Mouse (Mus musculus) mouse trophoblast stem cell (cell line): ENCODE data around the gene Clec2d.
"Not testable (repeated sequence)": the region's sequence is repeated elsewhere in the genome, so short reads cannot be mapped to it uniquely, and the experiment has no call there.

Experiments used
- in situ Hi-C, 2 experiments: fragments of 300-500 bp; cut with MseI, MboI; formaldehyde crosslinking; loops; 2 replicates in 1 of 2; 3 replicates in 1 of 2; pipeline ENCODE4 v1.15.1; 2025

Gene Clec2d

DNA sequence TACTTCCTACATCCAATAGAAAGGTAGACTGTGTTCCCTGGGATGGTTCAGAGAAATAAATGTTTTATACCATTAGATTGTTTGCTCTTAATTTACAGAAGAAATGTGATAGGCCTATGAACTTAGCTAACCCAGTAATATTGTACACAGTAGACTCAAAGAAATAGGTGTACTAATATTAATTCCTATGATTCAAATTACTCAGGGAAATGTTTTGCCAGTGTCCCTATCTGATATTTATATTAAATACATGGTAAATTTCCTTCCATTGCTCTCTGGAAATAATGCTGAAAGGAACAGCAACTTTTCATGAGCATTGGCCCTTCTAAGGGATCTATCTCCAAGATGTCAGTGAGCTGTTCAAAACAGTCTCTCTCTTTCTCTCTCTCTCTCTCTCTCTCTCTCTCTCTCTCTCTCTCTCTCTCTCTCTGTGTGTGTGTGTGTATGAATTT, 6.8 kb downstream of the Clec2d start:
- in situ Hi-C loops: no loop called here

- in situ Hi-C loops: not testable (repeated sequence)
Measured at GRCm38 (mm10) chr6:129187816-129188215, 7.4 kb downstream of the Clec2d start.

GRCm38 (mm10) chr6:129193431-129193830, 13.0 kb downstream of the Clec2d start:
- in situ Hi-C loops: no loop called here

- in situ Hi-C loops: not testable (repeated sequence)
Measured at GRCm38 (mm10) chr6:129200066-129200465, 19.7 kb downstream of the Clec2d start.

DNA sequence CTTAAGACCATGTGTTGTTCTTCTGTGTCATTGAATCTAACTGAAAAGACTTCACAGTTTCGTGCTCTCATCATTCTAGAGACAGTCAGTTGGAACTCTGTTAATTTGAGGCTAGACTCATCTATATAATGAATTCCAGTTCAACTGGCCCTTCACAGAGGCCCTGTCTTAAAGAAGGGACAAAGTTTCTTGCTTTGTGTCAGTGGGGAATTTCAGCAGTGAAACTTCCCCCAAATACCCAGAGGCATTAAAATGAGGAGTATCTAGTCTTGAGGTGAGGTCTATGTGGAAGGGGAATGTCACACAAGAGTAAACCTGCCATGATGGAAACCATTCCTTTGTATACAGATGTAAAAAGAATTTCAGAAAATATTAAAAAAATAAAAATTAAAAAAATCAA, 21.9 kb downstream of the Clec2d start:
- in situ Hi-C loops: no loop called here

- in situ Hi-C loops: no loop called here
Measured at GRCm38 (mm10) chr6:129204342-129204741, 23.9 kb downstream of the Clec2d start.

DNA sequence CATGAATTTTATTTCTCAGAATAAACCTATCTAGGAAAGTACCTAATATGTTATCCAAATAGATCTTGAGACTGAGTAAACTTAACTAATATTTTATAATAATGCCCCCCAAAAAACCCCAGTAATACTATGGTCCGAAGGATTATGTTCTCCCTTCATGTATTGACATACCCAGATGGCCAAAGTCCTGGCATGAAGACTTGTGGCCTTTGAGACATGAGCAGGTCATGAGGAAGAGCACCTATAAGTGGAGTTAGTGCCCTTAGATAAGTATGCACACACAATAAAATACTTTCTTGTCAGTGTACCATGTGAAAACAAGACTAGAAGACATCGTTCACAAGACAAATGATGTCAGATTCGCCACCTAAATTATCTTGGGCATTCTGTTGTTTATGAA, 24.4 kb downstream of the Clec2d start:
- in situ Hi-C loops: no loop called here

GRCm38 (mm10) chr6:129208891-129209519, 28.6 kb downstream of the Clec2d start:
- in situ Hi-C loops: no loop called here

DNA sequence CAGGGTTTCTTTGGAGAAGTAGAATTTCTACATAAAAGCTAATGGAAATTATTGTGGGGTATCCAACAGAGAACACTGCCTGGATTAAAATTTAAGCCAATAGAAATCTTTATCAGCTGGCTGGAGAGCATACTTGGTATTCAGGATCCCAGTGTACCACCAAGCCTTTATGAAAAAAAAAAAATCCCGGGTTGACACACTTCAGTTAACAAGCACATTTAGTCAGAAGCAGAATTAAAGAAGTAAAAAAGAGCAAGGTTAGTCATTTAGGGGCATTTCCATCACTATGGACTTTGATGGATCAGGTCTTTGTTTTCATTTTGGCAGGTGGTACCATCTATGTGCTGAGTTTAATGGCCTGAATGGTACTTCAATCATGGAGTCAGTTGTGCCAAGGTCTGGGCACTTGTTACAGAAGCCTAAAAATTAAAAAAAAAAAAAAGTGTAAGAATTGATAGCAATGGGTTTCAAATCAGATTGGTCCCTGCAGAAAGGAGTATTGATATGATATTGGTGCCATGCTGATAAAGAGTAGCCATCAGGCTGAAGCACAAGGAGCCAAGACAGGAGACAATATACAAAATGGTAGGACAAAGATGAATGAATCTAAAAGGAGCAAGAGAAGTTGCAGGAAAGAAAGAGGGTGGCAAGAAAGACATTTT, 29.5 kb downstream of the Clec2d start:
- in situ Hi-C loops: no loop called here

DNA sequence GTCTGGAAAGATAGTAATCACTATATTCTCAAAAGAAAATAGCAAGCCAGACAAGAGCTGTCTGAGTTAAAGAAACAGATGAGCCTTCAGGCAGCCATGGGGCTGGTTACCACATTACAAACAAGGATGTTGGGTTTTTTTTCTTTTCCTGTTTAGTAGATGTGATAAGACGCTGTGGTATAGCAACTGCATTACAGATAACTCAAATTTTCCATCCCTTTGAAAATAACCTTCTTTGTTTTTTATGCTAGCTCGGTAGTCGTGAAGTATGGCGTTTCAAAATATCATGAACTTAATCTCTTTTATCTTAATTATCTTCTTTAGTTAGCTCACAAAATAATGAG, 30.0 kb downstream of the Clec2d start:
- in situ Hi-C loops: no loop called here

GRCm38 (mm10) chr6:129212421-129213195, 32.2 kb downstream of the Clec2d start:
- in situ Hi-C loops: no loop called here

DNA sequence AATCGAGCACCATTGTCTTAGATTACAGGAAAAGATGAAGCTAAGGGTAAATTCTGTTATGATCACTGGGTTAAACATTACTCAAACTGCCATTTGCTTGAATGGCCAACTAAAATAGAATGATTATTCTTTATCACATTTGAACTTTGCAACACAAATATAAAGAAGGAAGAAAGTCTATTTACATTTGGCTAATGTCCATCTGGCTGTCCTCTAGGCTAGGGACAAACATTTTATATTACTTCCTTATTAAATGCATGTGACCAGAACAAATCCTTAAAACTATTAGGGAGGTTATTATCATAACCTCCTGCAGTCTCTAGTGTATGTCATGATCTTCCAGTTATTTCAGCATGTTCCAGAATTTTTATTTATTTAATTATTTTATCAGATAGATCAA, 33.1 kb downstream of the Clec2d start:
- in situ Hi-C loops: no loop called here

GRCm38 (mm10) chr6:129214263-129214662, 33.8 kb downstream of the Clec2d start:
- in situ Hi-C loops: no loop called here

GRCm38 (mm10) chr6:129215053-129215452, 34.6 kb downstream of the Clec2d start:
- in situ Hi-C loops: no loop called here

DNA sequence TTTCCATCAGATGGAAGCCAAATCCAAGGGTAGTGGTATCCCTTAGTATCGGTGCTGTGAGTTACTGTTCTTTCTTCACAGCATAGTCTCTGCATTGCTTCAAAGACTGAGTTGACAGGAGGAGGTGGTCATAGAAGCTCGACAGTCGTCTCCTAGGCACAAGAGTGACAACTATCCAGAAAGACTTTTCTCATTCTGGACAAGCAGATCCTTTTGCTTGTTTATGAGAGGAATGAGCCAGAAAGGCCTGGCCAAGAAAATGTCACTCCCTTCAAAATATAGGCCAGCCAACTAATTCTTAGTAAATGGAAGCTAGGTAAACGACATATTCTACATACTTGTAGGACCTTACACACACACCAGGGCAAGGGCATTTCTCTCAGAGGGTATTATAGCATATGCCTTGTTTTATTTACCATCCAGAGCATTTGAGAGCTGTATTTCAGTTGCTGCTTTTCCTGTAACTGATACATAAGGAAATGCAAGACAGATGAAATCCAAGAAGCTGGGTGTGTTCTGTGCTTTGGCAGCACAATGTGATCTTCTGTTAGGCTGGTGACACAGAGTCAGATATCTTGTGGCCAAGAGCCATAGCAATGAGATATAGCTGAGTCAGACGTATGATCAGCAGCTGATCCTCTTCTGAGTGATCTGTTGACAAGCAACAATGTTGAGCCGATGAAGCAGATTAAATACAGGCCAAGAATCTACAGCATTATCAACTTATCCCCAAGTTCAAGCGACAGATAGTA, 35.6 kb downstream of the Clec2d start:
- in situ Hi-C loops: no loop called here

DNA sequence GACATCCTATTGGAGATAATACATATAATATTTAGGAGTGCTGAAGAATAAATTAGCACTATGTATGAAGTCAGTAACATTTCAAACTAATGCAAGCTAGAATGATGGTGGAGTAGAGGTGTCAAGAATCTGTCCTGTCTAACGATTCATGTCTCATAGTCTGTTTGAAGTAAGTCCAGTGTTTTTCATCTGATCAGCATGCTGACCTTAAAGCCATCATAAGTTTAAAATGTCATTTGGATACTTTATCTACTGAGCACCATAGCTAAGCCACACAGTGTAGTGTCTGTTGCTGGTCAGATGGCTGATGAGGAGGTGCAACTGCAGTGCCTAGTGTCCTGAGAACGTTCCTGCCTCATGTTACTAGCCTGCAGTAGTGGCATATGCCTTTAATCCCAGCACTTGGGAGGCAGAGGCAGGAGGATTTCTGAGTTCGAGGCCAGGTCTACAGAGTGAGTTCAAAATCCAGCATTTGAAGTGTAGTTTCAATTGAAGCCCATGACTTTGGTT, 36.4 kb downstream of the Clec2d start:
- in situ Hi-C loops: no loop called here

GRCm38 (mm10) chr6:129218191-129218696, 37.8 kb downstream of the Clec2d start:
- in situ Hi-C loops: no loop called here

- in situ Hi-C loops: no loop called here
Measured at GRCm38 (mm10) chr6:129219897-129220517, 39.6 kb downstream of the Clec2d start.

- in situ Hi-C loops: no loop called here
Measured at GRCm38 (mm10) chr6:129221053-129221452, 40.6 kb downstream of the Clec2d start.

GRCm38 (mm10) chr6:129222188-129222800, 41.9 kb downstream of the Clec2d start:
- in situ Hi-C loops: no loop called here

- in situ Hi-C loops: no loop called here
Measured at GRCm38 (mm10) chr6:129223611-129224010, 43.2 kb downstream of the Clec2d start.
